Mouse (Mus musculus) liver, embryonic 14.5 days (tissue): ENCODE data around the gene Nacc1.

ENCODE experiments used
- CTCF ChIP-seq: IDR thresholded peaks from 2 replicates; pipeline ENCODE4 v1.5.1; 2016; ENCODE audit warnings: antibody characterized with exemption, low read depth, control low read depth
- EP300 ChIP-seq: IDR thresholded peaks from 2 replicates; pipeline ENCODE4 v1.6.1; 2016; ENCODE audit warnings: antibody characterized with exemption, low read depth

DNA sequence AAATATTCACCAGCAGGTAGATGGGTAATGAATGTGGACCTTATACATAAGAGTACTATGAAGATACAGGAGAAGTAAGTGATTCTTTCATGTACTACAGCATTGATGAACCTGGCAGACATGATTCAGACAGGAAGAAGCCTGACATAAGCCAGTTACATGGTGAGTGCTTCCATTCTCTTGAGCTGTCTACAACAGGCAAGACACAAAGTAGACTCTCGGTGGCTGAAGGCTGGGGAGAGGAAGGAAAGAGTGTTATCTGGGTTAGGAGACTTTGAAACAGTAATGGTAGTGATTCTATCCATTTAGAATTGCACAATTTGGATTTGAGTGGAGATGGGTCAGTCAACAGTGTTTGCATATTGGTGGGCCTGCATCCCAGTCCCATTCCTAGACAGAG is 28.7 kb downstream of the Nacc1 start:
- TF ChIP-seq CTCF (no peak), EP300 (no peak)
